Mouse (Mus musculus) thymus, adult 2 months (tissue): ENCODE measurements around the gene Ran.

ENCODE experiments used
- CTCF ChIP-seq: fragments of 200-500 bp; IDR thresholded peaks from 2 replicates; pipeline ENCODE4 v1.5.1; 2012; ENCODE audit warnings: mild to moderate bottlenecking, control low read depth, low read length, moderate library complexity, borderline replicate concordance; ENCODE audit not compliant: control insufficient read depth, poor library complexity, insufficient read depth; ENCODE audit errors: extremely low read depth
- POLR2A ChIP-seq: fragments of 200-500 bp; IDR thresholded peaks from 2 replicates; pipeline ENCODE4 v1.6.1; 2012; ENCODE audit warnings: mild to moderate bottlenecking, low read length, control low read depth, moderate library complexity; ENCODE audit not compliant: control insufficient read depth, poor library complexity, insufficient read depth; ENCODE audit errors: extremely low read depth

GRCm38 (mm10) chr5:129029131-129029723 is 9.4 kb downstream of the Ran start:
- TF ChIP-seq CTCF (no peak), POLR2A (no peak)
